Mouse (Mus musculus) cortical plate, adult 2 months (tissue): ENCODE measurements around the gene Pzp.

Source experiments
- CTCF ChIP-seq: fragments of 200-500 bp; IDR thresholded peaks from 2 replicates; pipeline ENCODE4 v1.5.1; 2011; ENCODE audit warnings: mild to moderate bottlenecking, control low read depth, low read length; ENCODE audit not compliant: insufficient read depth; ENCODE audit errors: extremely low read depth
- POLR2A ChIP-seq: fragments of 200-500 bp; IDR thresholded peaks from 2 replicates; pipeline ENCODE4 v1.6.1; 2011; ENCODE audit warnings: mild to moderate bottlenecking, low read length, control low read depth; ENCODE audit not compliant: insufficient read depth; ENCODE audit errors: extremely low read depth

- TF ChIP-seq CTCF (no peak), POLR2A (no peak)
Observed at GRCm38 (mm10) chr6:128460321-128460720, 66.2 kb downstream of the Pzp start.
